Mouse (Mus musculus): Measurements from ENCODE around the gene Foxd1.

DNA sequence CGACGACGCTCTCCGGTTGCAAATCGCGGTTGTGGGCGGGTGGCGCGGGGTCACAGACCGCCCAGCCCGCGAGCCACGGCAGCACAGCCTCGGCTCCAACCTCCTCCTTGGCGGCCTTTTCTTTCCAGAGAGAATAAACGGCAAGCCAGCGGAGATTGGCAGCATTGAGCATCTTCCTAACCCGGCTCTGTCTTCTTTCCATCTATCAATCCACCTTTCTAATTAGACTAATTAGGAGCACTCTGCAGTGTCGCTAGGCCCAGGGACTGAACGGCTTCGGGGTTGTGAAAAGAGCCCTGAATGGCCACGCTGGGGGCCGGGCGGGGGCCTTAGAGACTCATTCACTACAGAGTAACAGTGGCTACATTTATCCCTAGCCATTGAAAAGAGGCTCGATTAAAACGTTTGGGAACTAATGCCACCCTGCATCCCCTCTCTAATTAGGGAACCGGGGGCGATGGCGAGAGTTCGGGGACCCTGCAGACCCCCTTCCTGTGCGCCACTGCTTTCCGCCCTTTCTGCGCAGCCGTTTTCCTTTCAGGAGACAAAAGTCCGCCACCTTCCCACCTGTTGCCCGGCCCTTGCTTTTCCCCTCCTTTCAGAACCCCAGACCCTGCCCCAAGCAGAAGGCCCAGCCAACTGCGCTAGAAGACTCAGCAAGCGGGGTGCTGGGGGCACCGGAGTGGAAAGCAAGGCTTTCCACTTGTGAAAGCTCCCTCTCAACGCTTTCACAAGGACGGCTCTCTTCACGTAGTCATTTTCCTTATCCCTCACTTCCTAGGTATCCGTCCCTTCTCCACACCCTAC, 12.6 kb downstream of the Foxd1 start:
- no peak for TF ChIP-seq EP300 (IDR thresholded peaks at IDR 0.05; ENCODE audit: insufficient read depth, low read depth, low read length)
- no peak for TF ChIP-seq POLR2A (IDR thresholded peaks at IDR 0.05; ENCODE audit: insufficient read depth, low read depth, low read length)
- no peak for TF ChIP-seq CTCF (IDR thresholded peaks at IDR 0.05)
